Mouse (Mus musculus) myocyte (in vitro differentiated cells): Measurements from ENCODE around the gene Tmem108.

Experiments used
- E2F4 ChIP-seq: IDR thresholded peaks from one replicate; pipeline ENCODE4 v1.6.1; 2011; ENCODE audit warnings: mild to moderate bottlenecking, control low read depth, moderate library complexity; ENCODE audit not compliant: insufficient read depth
- MAX ChIP-seq: IDR thresholded peaks from one replicate; pipeline ENCODE4 v1.6.1; 2011; ENCODE audit warnings: low read depth, mild to moderate bottlenecking, control low read depth
- MYOD1 ChIP-seq, 3 experiments: IDR thresholded peaks; one replicate each; pipeline ENCODE4 v1.6.1; 2011; ENCODE audit warnings: control low read depth in 2 of 3, low read depth in 2 of 3, mild to moderate bottlenecking in 2 of 3, moderate library complexity in 1 of 3; ENCODE audit not compliant: insufficient read length in 2 of 3, control insufficient read depth in 1 of 3
- MYOG ChIP-seq, 3 experiments: IDR thresholded peaks; one replicate each; pipeline ENCODE4 v1.6.1; 2011; ENCODE audit warnings: control low read depth in 2 of 3, low read depth in 2 of 3, mild to moderate bottlenecking in 2 of 3; ENCODE audit not compliant: insufficient read length in 2 of 3, control insufficient read depth in 1 of 3, insufficient read depth in 1 of 3
- POLR2A ChIP-seq: IDR thresholded peaks from one replicate; pipeline ENCODE4 v1.6.1; 2011; ENCODE audit warnings: low read depth, mild to moderate bottlenecking, control low read depth, moderate library complexity; ENCODE audit not compliant: insufficient read length
- POLR2AphosphoS2 ChIP-seq: IDR thresholded peaks from one replicate; pipeline ENCODE4 v1.6.1; 2011; ENCODE audit warnings: low read depth, control low read depth; ENCODE audit not compliant: insufficient read length
- REST ChIP-seq: IDR thresholded peaks from one replicate; pipeline ENCODE4 v1.6.1; 2011; ENCODE audit warnings: mild to moderate bottlenecking, control low read depth, moderate library complexity; ENCODE audit not compliant: insufficient read depth, insufficient read length
- SRF ChIP-seq: IDR thresholded peaks from one replicate; pipeline ENCODE4 v1.6.1; 2011; ENCODE audit warnings: low read depth; ENCODE audit not compliant: control insufficient read depth, insufficient read length
- TCF12 ChIP-seq: IDR thresholded peaks from one replicate; pipeline ENCODE4 v1.6.1; 2011; ENCODE audit warnings: mild to moderate bottlenecking, control low read depth; ENCODE audit not compliant: poor library complexity, insufficient read depth, severe bottlenecking

GRCm38 (mm10) chr9:103621870-103622269 is 139.8 kb downstream of the Tmem108 start:
- TF ChIP-seq E2F4 (no peak), POLR2A (no peak), MYOD1 (IDR thresholded peaks at IDR 0.05; ENCODE audit: control insufficient read depth in 1 of 3, insufficient read length in 2 of 3, low read depth in 2 of 3) (no peak), SRF (no peak), MAX (no peak), TCF12 (no peak), MYOG (IDR thresholded peaks at IDR 0.05; ENCODE audit: control insufficient read depth in 1 of 3, insufficient read depth in 1 of 3, insufficient read length in 2 of 3, low read depth in 2 of 3) (no peak), REST (no peak), POLR2AphosphoS2 (no peak)
